Mouse (Mus musculus): ENCODE data around the gene Plekha1. TPM values are rescaled to one million over a fixed set of nuclear protein-coding genes. Genes with fewer than 3 reads are reported as not detected.

Gene Plekha1
- polyA plus RNA-seq, 1 experiment from 2014 or later = 69.9 TPM

- H3K9me3 ChIP-seq (ENCODE audit: control insufficient read depth, low read length) = no peaks in the 10 kb centered on the region
- no peak overlapping the region for H3K4me2 ChIP-seq (ENCODE audit: low read depth, low read length)
- WGBS = 93% methylated on average over 5 of the region's 5 CpGs
- no peaks in the 10 kb centered on the region for H3K27me3 ChIP-seq (ENCODE audit: control insufficient read depth, insufficient read depth, low read length)
- no peak overlapping the region for H3K9ac ChIP-seq (replicated peaks; ENCODE audit: low read depth, low read length)
- H3K4me3 ChIP-seq (ENCODE audit: low read depth, low read length) = no peak overlapping the region
- no peaks in the 10 kb centered on the region for H3K36me3 ChIP-seq (ENCODE audit: control insufficient read depth, insufficient read depth, low read length)
- peaks cover 4% of the 10 kb centered on the region for H3K4me1 ChIP-seq (ENCODE audit: control insufficient read depth, insufficient read depth, low read length)
- H3K27ac ChIP-seq (ENCODE audit: low read depth, low read length) = no peak overlapping the region
- ATAC-seq (ENCODE audit: low read depth) = no peak
These were observed 34.0 kb upstream of the Plekha1 start for GRCm38 (mm10) chr7:130831586-130831985.

DNA sequence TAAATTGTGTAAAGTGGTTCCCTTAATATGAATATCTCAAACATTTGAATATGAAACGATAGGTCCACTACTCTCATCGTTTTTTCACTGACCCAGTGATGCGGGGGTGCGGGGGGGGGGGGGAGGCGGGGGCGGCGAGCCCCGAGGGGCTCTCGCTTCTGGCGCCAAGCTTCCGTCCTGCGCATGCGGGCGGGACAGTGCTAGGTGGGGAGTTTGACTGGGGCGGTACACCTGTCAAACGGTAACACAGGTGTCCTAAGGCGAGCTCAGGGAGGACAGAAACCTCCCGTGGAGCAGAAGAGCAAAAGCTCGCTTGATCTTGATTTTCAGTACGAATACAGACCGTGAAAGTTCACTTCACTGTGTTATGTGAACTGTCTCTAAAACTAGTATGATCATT is 31.3 kb upstream of the Plekha1 start:
- no peaks in the 10 kb centered on the region for H3K9me3 ChIP-seq (ENCODE audit: control insufficient read depth, low read length)
- 0 out of 2 replicates have a peak overlapping the region, but pooled peaks have one; percentile 2 for H3K27ac ChIP-seq (ENCODE audit: low read depth, low read length)
- no peak overlapping the region for H3K4me2 ChIP-seq (ENCODE audit: low read depth, low read length)
- H3K4me1 ChIP-seq (ENCODE audit: control insufficient read depth, insufficient read depth, low read length) = peaks cover 11% of the 10 kb centered on the region
- no peaks in the 10 kb centered on the region for H3K27me3 ChIP-seq (ENCODE audit: control insufficient read depth, insufficient read depth, low read length)
- ATAC-seq (ENCODE audit: low read depth) = peak; percentile 88
- no peaks in the 10 kb centered on the region for H3K36me3 ChIP-seq (ENCODE audit: control insufficient read depth, insufficient read depth, low read length)
- 39% methylated on average over 21 of the region's 21 CpGs for WGBS
- no peak overlapping the region for H3K4me3 ChIP-seq (ENCODE audit: low read depth, low read length)
- no peak overlapping the region for H3K9ac ChIP-seq (replicated peaks; ENCODE audit: low read depth, low read length)

DNA sequence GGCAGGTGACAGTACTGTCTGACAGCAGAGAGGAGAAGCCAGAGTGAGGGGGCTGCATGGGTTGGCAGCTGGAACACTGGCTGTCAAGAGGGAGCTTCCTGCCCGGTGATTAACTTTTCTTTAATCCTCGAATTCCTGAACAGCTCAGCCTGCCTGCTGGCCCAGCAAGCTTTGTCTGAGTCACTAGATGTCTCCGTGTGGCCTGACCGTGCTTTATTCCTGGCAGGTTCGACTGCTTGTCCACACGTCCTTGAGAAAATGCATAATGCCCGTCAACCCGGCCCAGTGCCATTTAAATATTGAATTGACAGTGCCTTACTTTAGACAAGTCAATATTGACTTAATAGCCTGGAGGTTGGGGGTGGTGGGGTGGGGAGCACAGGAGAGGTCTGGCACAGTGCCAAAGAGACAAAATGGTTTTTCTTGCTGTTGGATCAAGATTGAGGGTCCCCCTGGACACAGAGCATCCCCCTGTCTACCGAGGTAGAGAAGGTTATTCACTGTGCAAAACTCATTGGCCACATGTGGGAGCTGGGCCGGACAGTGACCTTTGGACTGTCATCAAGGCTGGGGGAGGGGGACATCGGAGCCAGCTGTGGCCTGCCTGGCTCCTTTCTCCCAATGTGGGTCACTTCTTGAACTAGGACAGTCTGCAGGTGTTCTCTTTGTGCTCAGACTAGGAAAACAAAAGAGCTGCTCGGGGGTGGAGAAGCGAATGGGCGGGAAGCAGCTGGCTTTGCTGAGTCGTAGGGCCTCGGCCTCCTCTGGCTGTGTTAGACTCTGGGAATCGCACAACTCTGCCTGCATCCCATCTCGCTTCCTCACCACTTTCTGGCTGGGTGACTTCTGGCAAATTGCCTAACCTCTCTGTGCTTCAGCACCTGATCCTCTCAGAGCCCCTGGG is 30.3 kb upstream of the Plekha1 start:
- no peaks in the 10 kb centered on the region; the same call in 1 of the 2 replicates for H3K27me3 ChIP-seq (ENCODE audit: control insufficient read depth, insufficient read depth, low read length)
- no peak overlapping the region for H3K4me3 ChIP-seq (ENCODE audit: low read depth, low read length)
- no peak; the same call in 1 of the 2 replicates for ATAC-seq (ENCODE audit: low read depth)
- no peak overlapping the region for H3K4me2 ChIP-seq (ENCODE audit: low read depth, low read length)
- WGBS = 5% methylated on average over 18 of the region's 18 CpGs
- peak overlapping the region; percentile 58; the same call in 1 of the 2 replicates for H3K27ac ChIP-seq (ENCODE audit: low read depth, low read length)
- H3K36me3 ChIP-seq (ENCODE audit: control insufficient read depth, insufficient read depth, low read length) = no peaks in the 10 kb centered on the region
- no peak overlapping the region for H3K9ac ChIP-seq (replicated peaks; ENCODE audit: low read depth, low read length)
- H3K9me3 ChIP-seq (ENCODE audit: control insufficient read depth, low read length) = no peaks in the 10 kb centered on the region
- H3K4me1 ChIP-seq (ENCODE audit: control insufficient read depth, insufficient read depth, low read length) = peaks cover 11% of the 10 kb centered on the region

- WGBS = 55% methylated on average over 9 of the region's 9 CpGs
- peaks cover 11% of the 10 kb centered on the region for H3K4me1 ChIP-seq (ENCODE audit: control insufficient read depth, insufficient read depth, low read length)
- H3K36me3 ChIP-seq (ENCODE audit: control insufficient read depth, insufficient read depth, low read length) = no peaks in the 10 kb centered on the region
- no peak overlapping the region for H3K27ac ChIP-seq (ENCODE audit: low read depth, low read length)
- H3K4me2 ChIP-seq (ENCODE audit: low read depth, low read length) = no peak overlapping the region
- H3K9me3 ChIP-seq (ENCODE audit: control insufficient read depth, low read length) = no peaks in the 10 kb centered on the region
- no peak for ATAC-seq (ENCODE audit: low read depth)
- no peaks in the 10 kb centered on the region; the same call in 1 of the 2 replicates for H3K27me3 ChIP-seq (ENCODE audit: control insufficient read depth, insufficient read depth, low read length)
- H3K9ac ChIP-seq (replicated peaks; ENCODE audit: low read depth, low read length) = no peak overlapping the region
- H3K4me3 ChIP-seq (ENCODE audit: low read depth, low read length) = no peak overlapping the region
These were observed 29.5 kb upstream of the Plekha1 start for GRCm38 (mm10) chr7:130836066-130836465.

GRCm38 (mm10) chr7:130837941-130838657 is 27.5 kb upstream of the Plekha1 start:
- 11% methylated on average over 12 of the region's 12 CpGs for WGBS
- Histone ChIP-seq H3K27ac (ENCODE audit: low read depth, low read length) (no peak overlapping the region; the same call in 1 of the 2 replicates), H3K9me3 (ENCODE audit: control insufficient read depth, low read length) (no peaks in the 10 kb centered on the region), H3K36me3 (ENCODE audit: control insufficient read depth, insufficient read depth, low read length) (no peaks in the 10 kb centered on the region), H3K4me1 (ENCODE audit: control insufficient read depth, insufficient read depth, low read length) (peaks cover 11% of the 10 kb centered on the region), H3K4me3 (ENCODE audit: low read depth, low read length) (no peak overlapping the region), H3K27me3 (ENCODE audit: control insufficient read depth, insufficient read depth, low read length) (no peaks in the 10 kb centered on the region; the same call in 1 of the 2 replicates), H3K4me2 (ENCODE audit: low read depth, low read length) (no peak overlapping the region), H3K9ac (replicated peaks; ENCODE audit: low read depth, low read length) (no peak overlapping the region)
- peak; percentile 82 for ATAC-seq (ENCODE audit: low read depth)

DNA sequence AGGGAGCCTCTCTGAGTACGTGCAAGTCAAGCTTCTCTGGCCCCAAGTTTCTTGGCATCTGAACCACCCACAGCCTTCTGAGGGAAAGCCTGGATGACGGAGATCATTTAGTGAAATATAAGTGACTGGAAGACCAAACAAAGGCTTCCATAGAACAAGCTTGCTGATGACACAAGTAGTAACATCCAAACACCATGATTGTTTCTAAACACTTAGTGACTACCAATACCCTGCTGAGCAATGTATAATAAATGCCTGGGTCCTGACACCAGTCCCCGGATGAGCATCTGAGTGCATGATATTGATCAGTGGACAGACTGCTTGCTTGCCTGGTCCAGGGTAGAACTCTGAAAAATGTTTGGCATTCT is 26.9 kb upstream of the Plekha1 start:
- no peaks in the 10 kb centered on the region for H3K9me3 ChIP-seq (ENCODE audit: control insufficient read depth, low read length)
- H3K27me3 ChIP-seq (ENCODE audit: control insufficient read depth, insufficient read depth, low read length) = no peaks in the 10 kb centered on the region; the same call in 1 of the 2 replicates
- H3K4me3 ChIP-seq (ENCODE audit: low read depth, low read length) = no peak overlapping the region
- no peak overlapping the region for H3K27ac ChIP-seq (ENCODE audit: low read depth, low read length)
- no peak overlapping the region for H3K9ac ChIP-seq (replicated peaks; ENCODE audit: low read depth, low read length)
- no peak for ATAC-seq (ENCODE audit: low read depth)
- H3K4me1 ChIP-seq (ENCODE audit: control insufficient read depth, insufficient read depth, low read length) = peaks cover 11% of the 10 kb centered on the region
- no peak overlapping the region for H3K4me2 ChIP-seq (ENCODE audit: low read depth, low read length)
- 54% methylated on average over 3 of the region's 3 CpGs for WGBS
- H3K36me3 ChIP-seq (ENCODE audit: control insufficient read depth, insufficient read depth, low read length) = no peaks in the 10 kb centered on the region

DNA sequence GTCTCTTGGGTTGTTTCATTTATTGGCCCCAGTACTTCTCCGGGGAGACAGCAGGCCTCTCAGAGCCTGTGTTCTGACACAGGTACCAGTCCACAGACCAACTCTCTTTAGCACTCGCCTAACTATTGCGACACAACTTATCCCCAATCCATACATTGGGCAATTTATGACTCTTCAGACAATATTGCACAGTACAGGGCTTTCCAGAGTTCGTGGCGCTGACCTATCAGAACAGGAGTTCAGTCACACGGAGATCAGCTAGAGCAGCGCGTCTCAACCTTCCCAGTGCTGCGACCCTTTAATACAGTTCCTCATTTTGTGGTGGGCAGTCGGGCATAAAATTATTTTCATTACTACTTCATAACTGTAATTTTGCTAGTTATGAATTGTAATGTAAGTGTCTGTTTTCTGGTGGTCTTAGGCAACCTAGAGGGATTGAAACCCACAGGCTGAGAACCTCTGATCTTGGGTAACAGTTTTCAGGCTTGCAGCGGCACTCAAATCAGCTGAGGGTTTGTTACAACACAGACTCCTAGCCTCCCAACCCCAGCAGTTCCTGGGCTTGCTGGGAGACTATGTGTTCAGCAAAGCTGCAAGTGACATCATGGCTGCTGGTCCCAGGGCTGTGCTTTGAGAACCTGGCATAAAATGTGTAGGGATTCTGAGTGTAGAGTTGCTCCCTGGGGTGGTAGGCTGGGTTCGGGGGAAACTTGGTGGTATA is 26.0 kb upstream of the Plekha1 start:
- H3K4me1 ChIP-seq (ENCODE audit: control insufficient read depth, insufficient read depth, low read length) = peaks cover 11% of the 10 kb centered on the region
- no peaks in the 10 kb centered on the region; the same call in 1 of the 2 replicates for H3K27me3 ChIP-seq (ENCODE audit: control insufficient read depth, insufficient read depth, low read length)
- H3K4me3 ChIP-seq (ENCODE audit: low read depth, low read length) = no peak overlapping the region
- no peak overlapping the region for H3K27ac ChIP-seq (ENCODE audit: low read depth, low read length)
- H3K36me3 ChIP-seq (ENCODE audit: control insufficient read depth, insufficient read depth, low read length) = no peaks in the 10 kb centered on the region
- H3K9me3 ChIP-seq (ENCODE audit: control insufficient read depth, low read length) = no peaks in the 10 kb centered on the region
- no peak overlapping the region for H3K9ac ChIP-seq (replicated peaks; ENCODE audit: low read depth, low read length)
- H3K4me2 ChIP-seq (ENCODE audit: low read depth, low read length) = no peak overlapping the region
- WGBS = 85% methylated on average over 12 of the region's 12 CpGs
- no peak for ATAC-seq (ENCODE audit: low read depth)

DNA sequence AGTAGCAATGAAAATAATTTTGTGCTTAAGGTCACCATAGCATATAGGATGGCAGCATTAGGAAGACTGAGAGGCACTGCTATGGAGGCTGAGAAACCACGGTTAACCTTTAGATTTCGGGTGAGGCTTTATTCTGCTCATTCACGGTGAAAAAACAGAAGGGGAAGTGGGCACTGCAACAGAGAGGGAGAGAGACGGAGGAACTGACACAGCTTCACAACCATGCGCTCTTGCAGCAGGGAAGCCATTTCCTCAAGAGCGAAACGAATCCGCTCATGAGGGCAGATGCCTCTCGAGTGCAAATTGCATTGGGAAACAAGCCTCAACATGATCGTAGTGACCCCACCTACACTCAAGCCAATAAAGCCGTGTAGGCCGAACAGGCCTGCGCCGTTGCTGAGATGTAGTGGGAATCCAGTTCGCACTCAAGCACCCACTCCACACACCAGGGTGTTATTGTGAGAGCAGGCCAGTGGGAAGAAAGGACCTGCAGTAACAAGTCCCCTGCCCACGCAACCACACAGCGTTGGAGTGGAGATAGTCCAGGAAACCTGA is 18.3 kb upstream of the Plekha1 start:
- ATAC-seq (ENCODE audit: low read depth) = no peak
- 91% methylated on average over 17 of the region's 17 CpGs for WGBS

More for the DNA sequence above, 18.3 kb upstream of the Plekha1 start:
- Histone ChIP-seq H3K4me2 (ENCODE audit: low read depth, low read length) (no peak overlapping the region), H3K27me3 (ENCODE audit: control insufficient read depth, insufficient read depth, low read length) (no peaks in the 10 kb centered on the region), H3K9me3 (ENCODE audit: control insufficient read depth, low read length) (no peaks in the 10 kb centered on the region), H3K36me3 (ENCODE audit: control insufficient read depth, insufficient read depth, low read length) (no peaks in the 10 kb centered on the region), H3K4me1 (ENCODE audit: control insufficient read depth, insufficient read depth, low read length) (no peaks in the 10 kb centered on the region), H3K27ac (ENCODE audit: low read depth, low read length) (no peak overlapping the region), H3K4me3 (ENCODE audit: low read depth, low read length) (no peak overlapping the region), H3K9ac (replicated peaks; ENCODE audit: low read depth, low read length) (no peak overlapping the region)

Data from neural tube, embryonic 14.5 days (tissue).